Mouse (Mus musculus) liver, embryonic 16.5 days (tissue): ENCODE measurements around the gene Fam151b. TPM values are rescaled to one million over a fixed set of nuclear protein-coding genes. Genes with fewer than 3 reads are reported as not detected.

Experiments used
- polyA plus RNA-seq: library from polyadenylated mRNA; unstranded; fragments of >200 nt; fragmentation: Nextera tagmentation; extraction: Ambion mirVana; gene quantifications from 2 replicates; pipeline ENCODE4 v1.2.1, GENCODE M21; 2015

The Fam151b gene
- polyA plus RNA-seq, 1 experiment from 2014 or later: 0.07 TPM

Other genes starting within 250 kb of the Fam151b start
- 0.20 and 0.30 TPM in 2 replicates for gene Gm20379, start 178.0 kb downstream of the Fam151b start, polyA plus RNA-seq
- 14.0 and 15.0 TPM in 2 replicates for gene Dhfr, start 129.3 kb downstream of the Fam151b start, polyA plus RNA-seq
- gene Msh3, start 129.0 kb downstream of the Fam151b start, polyA plus RNA-seq: 9.1 and 9.4 TPM in 2 replicates
- 0.02 TPM in 1 of 2 replicates, not detected in the other for gene Ankrd34b, start 58.1 kb downstream of the Fam151b start, polyA plus RNA-seq
- 1.6 and 1.7 TPM in 2 replicates for gene Zfyve16, start 46.9 kb upstream of the Fam151b start, polyA plus RNA-seq
- not detected in 2 replicates for gene Spz1, start 92.2 kb upstream of the Fam151b start, polyA plus RNA-seq
- 21.5 and 21.7 TPM in 2 replicates for gene Serinc5, start 127.1 kb upstream of the Fam151b start, polyA plus RNA-seq